Mouse (Mus musculus) intestine, postnatal 0 days (tissue): ENCODE data around the gene Pard3. TPM values are rescaled to one million over a fixed set of nuclear protein-coding genes. Genes with fewer than 3 reads are reported as not detected.

Source experiments
- ATAC-seq: fragments of 200-750 bp; cut with Nextera tagmentation; 2 replicates; pipeline ENCODE4 v1.8.0; 2017; ENCODE audit warnings: mild to moderate bottlenecking, moderate TSS enrichment, moderate library complexity
- H3K27ac ChIP-seq: fragments of 300-500 bp; sonication (generic); 2 replicates; pipeline ENCODE4 v1.5.1; 2014; ENCODE audit warnings: mild to moderate bottlenecking, low read depth, low read length, moderate library complexity
- H3K27me3 ChIP-seq: fragments of 300-500 bp; sonication (generic); replicated peaks from 2 replicates; pipeline ENCODE4 v1.6.1; 2014; ENCODE audit warnings: low read length, mixed read lengths; ENCODE audit not compliant: control insufficient read depth, insufficient read depth
- H3K36me3 ChIP-seq: fragments of 300-500 bp; sonication (generic); 2 replicates; pipeline ENCODE4 v1.6.1; 2014; ENCODE audit warnings: mild to moderate bottlenecking, moderate library complexity; ENCODE audit not compliant: control insufficient read depth, insufficient read depth
- H3K4me1 ChIP-seq: fragments of 300-500 bp; sonication (generic); replicated peaks from 2 replicates; pipeline ENCODE4 v1.6.1; 2014; ENCODE audit warnings: antibody characterized with exemption, low read length, mixed read lengths; ENCODE audit not compliant: control insufficient read depth, insufficient read depth
- H3K4me2 ChIP-seq: fragments of 300-500 bp; sonication (generic); replicated peaks from 2 replicates; pipeline ENCODE4 v1.6.1; 2014; ENCODE audit warnings: low read depth, mild to moderate bottlenecking, moderate library complexity
- H3K4me3 ChIP-seq: fragments of 300-500 bp; sonication (generic); 2 replicates; pipeline ENCODE4 v1.5.1; 2014; ENCODE audit warnings: low read depth, low read length
- H3K9ac ChIP-seq: fragments of 300-500 bp; sonication (generic); 2 replicates; pipeline ENCODE4 v1.6.1; 2014; ENCODE audit warnings: mild to moderate bottlenecking, low read depth, low read length
- H3K9me3 ChIP-seq: fragments of 300-500 bp; sonication (generic); 2 replicates; pipeline ENCODE4 v1.6.1; 2016; ENCODE audit warnings: mixed run types; ENCODE audit not compliant: control insufficient read depth
- CTCF ChIP-seq: sonication (generic); IDR thresholded peaks from 2 replicates; pipeline ENCODE4 v1.5.1; 2016; ENCODE audit warnings: low read depth, mild to moderate bottlenecking, control low read depth, antibody characterized with exemption, moderate library complexity
- WGBS: fragments of 180-500 bp; shearing (Covaris S2); extraction: QIAGEN DNeasy Blood & Tissue Kit; methylation state at CpG from one replicate; pipeline ENCODE4 v1.1.7; 2014; 5-methylcytosine and 5-hydroxymethylcytosine counted together
- polyA plus RNA-seq: library from polyadenylated mRNA; unstranded; fragments of >200 nt; fragmentation: Nextera tagmentation; extraction: Ambion mirVana; gene quantifications from 2 replicates; pipeline ENCODE4 v1.2.1, GENCODE M21; 2015

The Pard3 gene
- polyA plus RNA-seq, 1 experiment from 2014 or later, result 12.5 TPM

- no peak overlapping the region for H3K4me3 ChIP-seq
- no peaks in the 10 kb centered on the region for H3K27me3 ChIP-seq
- ATAC-seq, result 0 out of 2 replicates have a peak, but pooled peaks have one; percentile 15
- H3K36me3 ChIP-seq, result no peaks in the 10 kb centered on the region
- H3K4me1 ChIP-seq, result 0 out of 2 replicates have a peak, but pooled peaks cover 8% of the 10 kb centered on the region
- H3K27ac ChIP-seq, result no peak overlapping the region
- no peak overlapping the region for H3K4me2 ChIP-seq
- H3K9me3 ChIP-seq, result no peaks in the 10 kb centered on the region
- TF ChIP-seq CTCF, result 0 out of 2 replicates have a peak, but pooled peaks have one; percentile 8
- H3K9ac ChIP-seq, result no peak overlapping the region
- 28% methylated on average over 1 of the region's 1 CpGs for WGBS
These were observed 448.4 kb downstream of the Pard3 start for GRCm38 (mm10) chr8:127512001-127512573.

- Histone ChIP-seq H3K9ac (no peak overlapping the region), H3K9me3 (no peaks in the 10 kb centered on the region), H3K4me3 (no peak overlapping the region), H3K4me2 (no peak overlapping the region), H3K4me1 (0 out of 2 replicates have a peak, but pooled peaks cover 8% of the 10 kb centered on the region), H3K27ac (no peak overlapping the region), H3K36me3 (no peaks in the 10 kb centered on the region), H3K27me3 (no peaks in the 10 kb centered on the region)
- 36% methylated on average over 4 of the region's 4 CpGs for WGBS
- ATAC-seq, result peak; percentile 56
- no peak for TF ChIP-seq CTCF
These were observed 448.9 kb downstream of the Pard3 start for GRCm38 (mm10) chr8:127512580-127512979.

- no peak overlapping the region for H3K4me3 ChIP-seq
- WGBS, result 58% methylated on average over 7 of the region's 7 CpGs
- H3K9me3 ChIP-seq, result no peaks in the 10 kb centered on the region
- H3K36me3 ChIP-seq, result no peaks in the 10 kb centered on the region
- H3K4me1 ChIP-seq, result 0 out of 2 replicates have a peak, but pooled peaks cover 8% of the 10 kb centered on the region
- H3K4me2 ChIP-seq, result no peak overlapping the region
- no peak overlapping the region for H3K27ac ChIP-seq
- H3K27me3 ChIP-seq, result no peaks in the 10 kb centered on the region
- TF ChIP-seq CTCF, result no peak
- H3K9ac ChIP-seq, result no peak overlapping the region
- no peak for ATAC-seq
These were observed 451.4 kb downstream of the Pard3 start for GRCm38 (mm10) chr8:127514810-127515735.

GRCm38 (mm10) chr8:127516043-127516442, 452.4 kb downstream of the Pard3 start:
- no peak overlapping the region for H3K9ac ChIP-seq
- TF ChIP-seq CTCF, result no peak
- 0 out of 2 replicates have a peak, but pooled peaks cover 8% of the 10 kb centered on the region for H3K4me1 ChIP-seq
- WGBS, result 36% methylated on average over 2 of the region's 2 CpGs
- H3K36me3 ChIP-seq, result no peaks in the 10 kb centered on the region
- H3K4me2 ChIP-seq, result no peak overlapping the region
- no peaks in the 10 kb centered on the region for H3K27me3 ChIP-seq
- H3K27ac ChIP-seq, result no peak overlapping the region
- H3K9me3 ChIP-seq, result no peaks in the 10 kb centered on the region
- no peak overlapping the region for H3K4me3 ChIP-seq
- ATAC-seq, result peak; percentile 50; the same call in 1 of the 2 replicates

GRCm38 (mm10) chr8:127525673-127526072, 462.0 kb downstream of the Pard3 start:
- H3K27me3 ChIP-seq, result no peaks in the 10 kb centered on the region
- H3K4me2 ChIP-seq, result no peak overlapping the region
- no peaks in the 10 kb centered on the region for H3K36me3 ChIP-seq
- H3K4me1 ChIP-seq, result no peaks in the 10 kb centered on the region
- H3K27ac ChIP-seq, result no peak overlapping the region
- no peak overlapping the region for H3K4me3 ChIP-seq
- ATAC-seq, result no peak
- no peaks in the 10 kb centered on the region for H3K9me3 ChIP-seq
- no peak overlapping the region for H3K9ac ChIP-seq
- no peak for TF ChIP-seq CTCF
- WGBS, result 79% methylated on average over 4 of the region's 4 CpGs

- H3K4me2 ChIP-seq, result no peak overlapping the region
- H3K36me3 ChIP-seq, result no peaks in the 10 kb centered on the region
- H3K27ac ChIP-seq, result no peak overlapping the region
- no peaks in the 10 kb centered on the region for H3K4me1 ChIP-seq
- H3K9me3 ChIP-seq, result no peaks in the 10 kb centered on the region
- H3K9ac ChIP-seq, result no peak overlapping the region
- TF ChIP-seq CTCF, result no peak
- no peak overlapping the region for H3K4me3 ChIP-seq
- WGBS, result 95% methylated on average over 2 of the region's 2 CpGs
- no peak for ATAC-seq
- H3K27me3 ChIP-seq, result no peaks in the 10 kb centered on the region
These were observed 464.6 kb downstream of the Pard3 start for GRCm38 (mm10) chr8:127528315-127528714.
